ENCODE assay signal across 8 mouse cellular contexts in genomic region chr10:79682551-79682915, GRCm38 (mm10). TPM values are rescaled to one million over a fixed set of nuclear protein-coding genes. Genes with fewer than 3 reads are reported as not detected.
DNase-seq lines count a peak whose midpoint lies in the region; ATAC-seq lines count a peak whose summit lies in the region.

No protein-coding gene starts in this region.

- ATAC-seq in hindbrain, embryonic 15.5 days (ENCODE audit: low FRiP score, low read depth) = peak; percentile 9
- peak; percentile 1; the same call in 1 of the 2 replicates for ATAC-seq in lung, embryonic 16.5 days (ENCODE audit: low read depth)
- ATAC-seq in stomach, embryonic 16.5 days (ENCODE audit: insufficient read depth, low FRiP score) = no peak

- WGBS in hindbrain, embryonic 15.5 days = 0% methylated on average over 10 of the region's 10 CpGs
- 0% methylated on average over 10 of the region's 10 CpGs for WGBS in lung, embryonic 16.5 days
- WGBS in stomach, embryonic 16.5 days = 0% methylated on average over 10 of the region's 10 CpGs

- H3K9ac ChIP-seq in hindbrain, embryonic 15.5 days = peak overlapping the region; percentile 60
- H3K9ac ChIP-seq in lung, embryonic 16.5 days (ENCODE audit: low read length) = peak overlapping the region; percentile 82
- peak overlapping the region; percentile 87 for H3K9ac ChIP-seq in stomach, embryonic 16.5 days (ENCODE audit: low read length)

- no peaks in the 10 kb centered on the region for H3K27me3 ChIP-seq in hindbrain, embryonic 15.5 days
- H3K27me3 ChIP-seq in lung, embryonic 16.5 days (ENCODE audit: control insufficient read depth, insufficient read depth, low read depth, low read length) = no peaks in the 10 kb centered on the region
- H3K27me3 ChIP-seq in stomach, embryonic 16.5 days (ENCODE audit: control insufficient read depth, insufficient read depth, low read length) = no peaks in the 10 kb centered on the region

- peaks cover 24% of the 10 kb centered on the region for H3K4me1 ChIP-seq in hindbrain, embryonic 15.5 days (replicated peaks)
- H3K4me1 ChIP-seq in lung, embryonic 16.5 days (replicated peaks; ENCODE audit: control insufficient read depth, insufficient read depth, low read length) = peaks cover 19% of the 10 kb centered on the region
- peaks cover 19% of the 10 kb centered on the region for H3K4me1 ChIP-seq in stomach, embryonic 16.5 days (ENCODE audit: control insufficient read depth, insufficient read depth, low read length)

- H3K27ac ChIP-seq in hindbrain, embryonic 15.5 days (replicated peaks) = peak overlapping the region; percentile 78
- peak overlapping the region; percentile 66 for H3K27ac ChIP-seq in lung, embryonic 16.5 days (ENCODE audit: low read length)
- peak overlapping the region; percentile 76 for H3K27ac ChIP-seq in stomach, embryonic 16.5 days (ENCODE audit: low read length)

- H3K4me3 ChIP-seq in hindbrain, embryonic 15.5 days = peak overlapping the region; percentile 64
- H3K4me3 ChIP-seq in lung, embryonic 16.5 days (ENCODE audit: low read length) = peak overlapping the region; percentile 85
- H3K4me3 ChIP-seq in stomach, embryonic 16.5 days (replicated peaks; ENCODE audit: low read length) = peak overlapping the region; percentile 89

- H3K4me2 ChIP-seq in hindbrain, embryonic 15.5 days = peak overlapping the region; percentile 85
- H3K4me2 ChIP-seq in lung, embryonic 16.5 days (ENCODE audit: low read depth, low read length) = peak overlapping the region; percentile 90
- peak overlapping the region; percentile 84 for H3K4me2 ChIP-seq in stomach, embryonic 16.5 days (ENCODE audit: low read depth, low read length)

- no peaks in the 10 kb centered on the region for H3K9me3 ChIP-seq in hindbrain, embryonic 15.5 days
- H3K9me3 ChIP-seq in lung, embryonic 16.5 days (ENCODE audit: control insufficient read depth, low read length) = no peaks in the 10 kb centered on the region
- no peaks in the 10 kb centered on the region for H3K9me3 ChIP-seq in stomach, embryonic 16.5 days (replicated peaks; ENCODE audit: control insufficient read depth, low read length)

- peak; percentile 56 for DNase-seq in embryo, embryonic 9.5 days (ENCODE audit: extremely low spot score)
- no peak for DNase-seq in embryo, embryonic 11 days
- peak; percentile 49 for DNase-seq in 416B (ENCODE audit: low read depth)
- DNase-seq in cerebellum, postnatal 14 days = peak; percentile 47
- no peak for DNase-seq in layer of hippocampus, postnatal 25 days (ENCODE audit: extremely low spot score in 1 of 2, low spot score in 1 of 2)

- H3K36me3 ChIP-seq in hindbrain, embryonic 15.5 days = peaks cover 29% of the 10 kb centered on the region
- H3K36me3 ChIP-seq in lung, embryonic 16.5 days (ENCODE audit: control insufficient read depth, insufficient read depth, low read length) = peaks cover 22% of the 10 kb centered on the region
- peaks cover 9% of the 10 kb centered on the region; the same call in 1 of the 2 replicates for H3K36me3 ChIP-seq in stomach, embryonic 16.5 days (ENCODE audit: control insufficient read depth, insufficient read depth, low read length)

RNA-seq across cellular contexts. Expression of gene Cdc34, which starts 0.5 kb away (rescaled TPM):
- 82.4 and 91.7 TPM in 2 replicates for polyA plus RNA-seq in hindbrain, embryonic 15.5 days (2015; fragmentation: Nextera tagmentation; extraction: Ambion mirVana)
- polyA plus RNA-seq in lung, embryonic 16.5 days (2015; fragmentation: Nextera tagmentation; extraction: Ambion mirVana) = 64.0 and 68.9 TPM in 2 replicates
- 84.6 and 86.3 TPM in 2 replicates for polyA plus RNA-seq in stomach, embryonic 16.5 days (2015; fragmentation: Nextera tagmentation; extraction: Ambion mirVana)
- 10 to 100 TPM; 67.1 to 77.7 TPM for total RNA-seq in layer of hippocampus, postnatal 25 days (2021)

RNA-seq across cellular contexts. Expression of gene Gzmm, which starts 6.3 kb away (rescaled TPM):
- polyA plus RNA-seq in hindbrain, embryonic 15.5 days (2015; fragmentation: Nextera tagmentation; extraction: Ambion mirVana) = 1.3 and 1.4 TPM in 2 replicates
- polyA plus RNA-seq in lung, embryonic 16.5 days (2015; fragmentation: Nextera tagmentation; extraction: Ambion mirVana) = 0.62 and 0.98 TPM in 2 replicates
- 0.31 and 0.44 TPM in 2 replicates for polyA plus RNA-seq in stomach, embryonic 16.5 days (2015; fragmentation: Nextera tagmentation; extraction: Ambion mirVana)
- total RNA-seq in layer of hippocampus, postnatal 25 days (2021) = 1 to 10 TPM; 2.4 to 3.1 TPM

RNA-seq across cellular contexts. Expression of gene Tpgs1, which starts 13.4 kb away (rescaled TPM):
- 102 and 107 TPM in 2 replicates for polyA plus RNA-seq in hindbrain, embryonic 15.5 days (2015; fragmentation: Nextera tagmentation; extraction: Ambion mirVana)
- polyA plus RNA-seq in lung, embryonic 16.5 days (2015; fragmentation: Nextera tagmentation; extraction: Ambion mirVana) = 57.5 and 58.3 TPM in 2 replicates
- polyA plus RNA-seq in stomach, embryonic 16.5 days (2015; fragmentation: Nextera tagmentation; extraction: Ambion mirVana) = 47.4 and 53.2 TPM in 2 replicates
- 10 to 100 TPM; 74.9 to 79.7 TPM for total RNA-seq in layer of hippocampus, postnatal 25 days (2021)

RNA-seq across cellular contexts. Expression of gene Madcam1, which starts 18.2 kb away (rescaled TPM):
- polyA plus RNA-seq in hindbrain, embryonic 15.5 days (2015; fragmentation: Nextera tagmentation; extraction: Ambion mirVana) = 0.87 and 1.2 TPM in 2 replicates
- 0.53 and 0.69 TPM in 2 replicates for polyA plus RNA-seq in lung, embryonic 16.5 days (2015; fragmentation: Nextera tagmentation; extraction: Ambion mirVana)
- polyA plus RNA-seq in stomach, embryonic 16.5 days (2015; fragmentation: Nextera tagmentation; extraction: Ambion mirVana) = 33.7 and 41.9 TPM in 2 replicates
- total RNA-seq in layer of hippocampus, postnatal 25 days (2021) = not detected

RNA-seq across cellular contexts. Expression of gene Bsg, which starts 21.8 kb away (rescaled TPM):
- 985 and 993 TPM in 2 replicates for polyA plus RNA-seq in hindbrain, embryonic 15.5 days (2015; fragmentation: Nextera tagmentation; extraction: Ambion mirVana)
- 1,174 and 1,330 TPM in 2 replicates for polyA plus RNA-seq in lung, embryonic 16.5 days (2015; fragmentation: Nextera tagmentation; extraction: Ambion mirVana)
- polyA plus RNA-seq in stomach, embryonic 16.5 days (2015; fragmentation: Nextera tagmentation; extraction: Ambion mirVana) = 983 and 1,041 TPM in 2 replicates
- 100 to 1,000 TPM; 610 to 665 TPM for total RNA-seq in layer of hippocampus, postnatal 25 days (2021)

Comparison
In these comparisons a context has a peak if more than half of its experiments do, and no peak if none do; other contexts are left out.
1. DNase-seq: peak in embryo, embryonic 9.5 days (single experiment), 416B (single experiment) and cerebellum, postnatal 14 days (2 of 2); none in embryo, embryonic 11 days (single experiment) and layer of hippocampus, postnatal 25 days (0 of 2).
2. Peak in every context shown above with its lines, with median percentiles within 50 percentile points of each other: H3K27ac ChIP-seq, H3K4me2 ChIP-seq, H3K4me3 ChIP-seq and H3K9ac ChIP-seq.